Mouse (Mus musculus) bone marrow, adult 2 months (tissue): ENCODE measurements around the gene Inf2.

Source experiments
- CTCF ChIP-seq: fragments of 200-500 bp; IDR thresholded peaks from 2 replicates; pipeline ENCODE4 v1.5.1; 2011; ENCODE audit warnings: low read length, control low read depth; ENCODE audit not compliant: control insufficient read depth, insufficient read depth
- POLR2A ChIP-seq: fragments of 200-500 bp; IDR thresholded peaks from 2 replicates; pipeline ENCODE4 v1.6.1; 2011; ENCODE audit warnings: low read depth, mild to moderate bottlenecking, control low read depth, low read length, borderline replicate concordance; ENCODE audit not compliant: control insufficient read depth

GRCm38 (mm10) chr12:112628197-112628596 lies 39.6 kb downstream of the Inf2 start:
- TF ChIP-seq POLR2A (no peak), CTCF (no peak)
